Comparison of ENCODE assay signal across 33 mouse cellular contexts in the genomic region with DNA sequence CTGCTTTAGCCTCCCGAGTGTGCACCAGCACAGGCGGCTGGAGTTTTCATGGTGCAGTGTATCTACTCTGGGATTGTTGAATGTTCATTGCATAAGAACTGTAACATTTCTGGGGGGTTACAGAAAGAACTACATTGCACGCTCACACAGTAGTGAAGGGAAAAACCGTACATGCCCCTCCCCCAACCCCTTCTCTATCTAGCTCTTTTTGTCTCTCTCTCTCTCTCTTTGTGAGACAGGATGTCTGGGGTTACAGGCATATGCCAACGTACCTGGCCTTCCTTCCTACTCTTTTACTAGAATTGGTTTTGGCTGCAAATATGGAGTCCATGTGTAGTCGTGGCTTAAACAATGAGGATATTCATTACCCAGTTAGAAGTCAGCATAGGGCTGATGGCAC. TPM values are rescaled to one million over a fixed set of nuclear protein-coding genes. Genes with fewer than 3 reads are reported as not detected.
A peak's percentile ranks its signal among the peaks of the same experiment; 100 is the strongest.
DNase-seq lines count a peak whose midpoint lies in the region; ATAC-seq lines count a peak whose summit lies in the region.
"Had no signal": no experiment of that assay in that cellular context is flagged by ENCODE, and none has a peak within 500 bp of the region (broad histone marks: within the 10 kb centered on the region; RNA-seq: fewer than 3 reads in every experiment).

No protein-coding gene starts in this region.

- peaks cover 50% of the 10 kb centered on the region for H3K27me3 ChIP-seq in hindbrain, embryonic 10.5 days (ENCODE audit: insufficient read depth, poor library complexity, severe bottlenecking)
- H3K27me3 ChIP-seq in midbrain, embryonic 14.5 days (ENCODE audit: control insufficient read depth, insufficient read depth, low read length): peaks cover 33% of the 10 kb centered on the region
- H3K27me3 ChIP-seq in forebrain, embryonic 11.5 days (ENCODE audit: control insufficient read depth, insufficient read depth, low read length): peaks cover 36% of the 10 kb centered on the region

- DNase-seq in T-cell, adult 2 months (ENCODE audit: low spot score): peak; percentile 41
- DNase-seq in thymus, postnatal 10 days (ENCODE audit: low spot score in 2 of 2): peak; percentile 47 to 61
- no peak for DNase-seq in hindbrain, embryonic 10.5 days (ENCODE audit: low spot score)
- no peak for DNase-seq in spleen, adult 12 weeks (ENCODE audit: low spot score)
- no peak for DNase-seq in midbrain, embryonic 14.5 days
- DNase-seq in forebrain, embryonic 11.5 days (ENCODE audit: low spot score): no peak
- DNase-seq: adrenal gland, adult 2 months; cerebellum, adult 8-10 months; cerebellum, postnatal 36 days; gastrocnemius, adult 2 months; gastrocnemius, postnatal 36 days; heart, adult 18-20 months; heart, postnatal 36 days; kidney, adult 11 months; kidney, postnatal 14 days had no signal

- H3K9me3 ChIP-seq in hindbrain, embryonic 10.5 days: no peaks in the 10 kb centered on the region
- H3K9me3 ChIP-seq in midbrain, embryonic 14.5 days (ENCODE audit: control insufficient read depth, low read length): no peaks in the 10 kb centered on the region
- no peaks in the 10 kb centered on the region for H3K9me3 ChIP-seq in forebrain, embryonic 11.5 days (ENCODE audit: control insufficient read depth, low read length)
- H3K9me3 ChIP-seq: embryonic facial prominence, embryonic 12.5 days; forebrain, embryonic 10.5 days; hindbrain, embryonic 13.5 days; limb, embryonic 12.5 days; liver, embryonic 15.5 days; lung, embryonic 15.5 days; neural tube, embryonic 13.5 days had no signal

- H3K4me2 ChIP-seq in midbrain, embryonic 14.5 days (ENCODE audit: low read length): no peak overlapping the region
- no peak overlapping the region for H3K4me2 ChIP-seq in forebrain, embryonic 11.5 days (ENCODE audit: low read depth, low read length, severe bottlenecking)
- H3K4me2 ChIP-seq: embryonic facial prominence, embryonic 12.5 days; heart, embryonic 11.5 days; hindbrain, embryonic 13.5 days; limb, embryonic 12.5 days; liver, embryonic 15.5 days; lung, embryonic 15.5 days; midbrain, embryonic 11.5 days; neural tube, embryonic 13.5 days had no signal

- no peak overlapping the region for H3K27ac ChIP-seq in hindbrain, embryonic 10.5 days
- no peak overlapping the region for H3K27ac ChIP-seq in midbrain, embryonic 14.5 days (replicated peaks; ENCODE audit: low read depth, low read length)
- H3K27ac ChIP-seq in forebrain, embryonic 11.5 days (ENCODE audit: low read depth, low read length): no peak overlapping the region
- H3K27ac ChIP-seq: embryonic facial prominence, embryonic 12.5 days; forebrain, embryonic 10.5 days; gastrocnemius, adult 2 months; hindbrain, embryonic 13.5 days; left cerebral cortex, adult 2 months; limb, embryonic 12.5 days; liver, embryonic 15.5 days; lung, embryonic 15.5 days; neural tube, embryonic 13.5 days had no signal

- WGBS in hindbrain, embryonic 10.5 days: 86% methylated on average over 6 of the region's 6 CpGs
- 85% methylated on average over 6 of the region's 6 CpGs for WGBS in midbrain, embryonic 14.5 days
- 82% methylated on average over 6 of the region's 6 CpGs for WGBS in forebrain, embryonic 11.5 days

- no peaks in the 10 kb centered on the region for H3K36me3 ChIP-seq in hindbrain, embryonic 10.5 days
- no peaks in the 10 kb centered on the region for H3K36me3 ChIP-seq in midbrain, embryonic 14.5 days (ENCODE audit: control insufficient read depth, insufficient read depth, low read length)
- no peaks in the 10 kb centered on the region for H3K36me3 ChIP-seq in forebrain, embryonic 11.5 days (ENCODE audit: control insufficient read depth, insufficient read depth, low read length)
- H3K36me3 ChIP-seq: embryonic facial prominence, embryonic 12.5 days; forebrain, embryonic 10.5 days; hindbrain, embryonic 13.5 days; limb, embryonic 12.5 days; liver, embryonic 15.5 days; lung, embryonic 15.5 days; neural tube, embryonic 13.5 days had no signal

- ATAC-seq in CD4-positive, CD25-positive, alpha-beta regulatory T cell, adult 4 months: peak; percentile 33
- no peak for ATAC-seq in midbrain, embryonic 14.5 days (ENCODE audit: low FRiP score, low TSS enrichment)
- ATAC-seq in forebrain, embryonic 11.5 days (replicated peaks; ENCODE audit: low FRiP score): no peak
- ATAC-seq: activated CD4-positive, CD25-positive, alpha-beta regulatory T cell, adult 4 months; forebrain, embryonic 16.5 days had no signal

- peaks cover 21% of the 10 kb centered on the region for H3K4me1 ChIP-seq in hindbrain, embryonic 10.5 days (replicated peaks)
- peaks cover 17% of the 10 kb centered on the region for H3K4me1 ChIP-seq in midbrain, embryonic 14.5 days (ENCODE audit: control insufficient read depth, insufficient read depth, low read length)
- H3K4me1 ChIP-seq in forebrain, embryonic 11.5 days (replicated peaks; ENCODE audit: control insufficient read depth, insufficient read depth, low read length): peaks cover 12% of the 10 kb centered on the region

- H3K4me3 ChIP-seq in hindbrain, embryonic 10.5 days: no peak overlapping the region
- H3K4me3 ChIP-seq in midbrain, embryonic 14.5 days (replicated peaks; ENCODE audit: low read depth, low read length): no peak overlapping the region
- no peak overlapping the region for H3K4me3 ChIP-seq in forebrain, embryonic 11.5 days (ENCODE audit: low read depth, low read length)
- H3K4me3 ChIP-seq: embryonic facial prominence, embryonic 12.5 days; forebrain, embryonic 10.5 days; gastrocnemius, adult 2 months; hindbrain, embryonic 13.5 days; left cerebral cortex, adult 2 months; limb, embryonic 12.5 days; liver, embryonic 15.5 days; lung, embryonic 15.5 days; myocyte; neural tube, embryonic 13.5 days had no signal

- H3K9ac ChIP-seq in midbrain, embryonic 14.5 days (replicated peaks; ENCODE audit: low read length): no peak overlapping the region
- H3K9ac ChIP-seq in forebrain, embryonic 11.5 days (ENCODE audit: low read length): no peak overlapping the region
- H3K9ac ChIP-seq: embryonic facial prominence, embryonic 12.5 days; hindbrain, embryonic 13.5 days; limb, embryonic 12.5 days; liver, embryonic 15.5 days; lung, embryonic 15.5 days; neural tube, embryonic 13.5 days had no signal

RNA-seq across cellular contexts. Expression of gene Tuba4a, which starts 3.3 kb away (rescaled TPM):
- 100 to 1,000 TPM; 141 to 164 TPM for polyA plus RNA-seq in CD4-positive, CD25-positive, alpha-beta regulatory T cell, adult 4 months (2017; shearing (Covaris generic))
- 10.8 and 19.4 TPM in 2 replicates for polyA plus RNA-seq in hindbrain, embryonic 10.5 days (2016; fragmentation: Nextera tagmentation; extraction: Ambion mirVana)
- 4.2 and 6.4 TPM in 2 replicates for polyA plus RNA-seq in midbrain, embryonic 14.5 days (2014; fragmentation: Nextera tagmentation; extraction: Ambion mirVana)
- 11.4 and 12.9 TPM in 2 replicates for polyA plus RNA-seq in forebrain, embryonic 11.5 days (2014; fragmentation: Nextera tagmentation; extraction: Ambion mirVana)

RNA-seq across cellular contexts. Expression of gene A630095N17Rik, which starts 9.0 kb away (rescaled TPM):
- polyA plus RNA-seq in CD4-positive, CD25-positive, alpha-beta regulatory T cell, adult 4 months (2017; shearing (Covaris generic)): not detected
- not detected in 2 replicates for polyA plus RNA-seq in hindbrain, embryonic 10.5 days (2016; fragmentation: Nextera tagmentation; extraction: Ambion mirVana)
- not detected in 2 replicates for polyA plus RNA-seq in midbrain, embryonic 14.5 days (2014; fragmentation: Nextera tagmentation; extraction: Ambion mirVana)
- polyA plus RNA-seq in forebrain, embryonic 11.5 days (2014; fragmentation: Nextera tagmentation; extraction: Ambion mirVana): not detected in 2 replicates
- polyA plus RNA-seq: activated CD4-positive, CD25-positive, alpha-beta regulatory T cell, adult 4 months; adrenal gland, adult 2 months; embryonic facial prominence, embryonic 12.5 days; forebrain, embryonic 10.5 days; forebrain, embryonic 16.5 days; heart, embryonic 11.5 days; hindbrain, embryonic 13.5 days; kidney, embryonic 14.5 days; limb, embryonic 12.5 days; liver, adult 2 months; liver, embryonic 15.5 days; lung, embryonic 15.5 days; midbrain, embryonic 11.5 days; midbrain, postnatal 0 days; neural tube, embryonic 13.5 days; stomach, embryonic 14.5 days had no signal

RNA-seq across cellular contexts. Expression of gene Stk16, which starts 12.3 kb away (rescaled TPM):
- polyA plus RNA-seq in CD4-positive, CD25-positive, alpha-beta regulatory T cell, adult 4 months (2017; shearing (Covaris generic)): 10 to 100 TPM; 56.9 to 62.7 TPM
- polyA plus RNA-seq in hindbrain, embryonic 10.5 days (2016; fragmentation: Nextera tagmentation; extraction: Ambion mirVana): 143 and 153 TPM in 2 replicates
- polyA plus RNA-seq in midbrain, embryonic 14.5 days (2014; fragmentation: Nextera tagmentation; extraction: Ambion mirVana): 120 and 144 TPM in 2 replicates
- polyA plus RNA-seq in forebrain, embryonic 11.5 days (2014; fragmentation: Nextera tagmentation; extraction: Ambion mirVana): 111 and 127 TPM in 2 replicates

RNA-seq across cellular contexts. Expression of gene Glb1l, which starts 12.3 kb away (rescaled TPM):
- 10 to 100 TPM in 1 of 2 experiments, 1 to 10 TPM in 1; 8.0 to 19.2 TPM for polyA plus RNA-seq in CD4-positive, CD25-positive, alpha-beta regulatory T cell, adult 4 months (2017; shearing (Covaris generic))
- 14.5 and 19.9 TPM in 2 replicates for polyA plus RNA-seq in hindbrain, embryonic 10.5 days (2016; fragmentation: Nextera tagmentation; extraction: Ambion mirVana)
- polyA plus RNA-seq in midbrain, embryonic 14.5 days (2014; fragmentation: Nextera tagmentation; extraction: Ambion mirVana): 14.2 and 24.2 TPM in 2 replicates
- polyA plus RNA-seq in forebrain, embryonic 11.5 days (2014; fragmentation: Nextera tagmentation; extraction: Ambion mirVana): 18.5 and 20.9 TPM in 2 replicates

RNA-seq across cellular contexts. Expression of gene Dnajb2, which starts 13.3 kb away (rescaled TPM):
- 10 to 100 TPM in 1 of 2 experiments, 1 to 10 TPM in 1; 10.0 to 10.3 TPM for polyA plus RNA-seq in CD4-positive, CD25-positive, alpha-beta regulatory T cell, adult 4 months (2017; shearing (Covaris generic))
- 28.9 and 37.5 TPM in 2 replicates for polyA plus RNA-seq in hindbrain, embryonic 10.5 days (2016; fragmentation: Nextera tagmentation; extraction: Ambion mirVana)
- polyA plus RNA-seq in midbrain, embryonic 14.5 days (2014; fragmentation: Nextera tagmentation; extraction: Ambion mirVana): 29.5 and 38.3 TPM in 2 replicates
- 22.2 and 22.6 TPM in 2 replicates for polyA plus RNA-seq in forebrain, embryonic 11.5 days (2014; fragmentation: Nextera tagmentation; extraction: Ambion mirVana)

Comparison
In these comparisons a context has a peak if more than half of its experiments do, and no peak if none do; other contexts are left out.
1. DNase-seq: peak in T-cell, adult 2 months (single experiment) and thymus, postnatal 10 days (2 of 2); none in hindbrain, embryonic 10.5 days (single experiment), spleen, adult 12 weeks (single experiment), midbrain, embryonic 14.5 days (single experiment) and forebrain, embryonic 11.5 days (single experiment).